Mouse (Mus musculus): Measurements from ENCODE around the gene Srsf3. TPM values are rescaled to one million over a fixed set of nuclear protein-coding genes. Genes with fewer than 3 reads are reported as not detected.

The Srsf3 gene
- total and polyA plus RNA-seq, 3 experiments: 171 to 687 (median 380) TPM

DNA sequence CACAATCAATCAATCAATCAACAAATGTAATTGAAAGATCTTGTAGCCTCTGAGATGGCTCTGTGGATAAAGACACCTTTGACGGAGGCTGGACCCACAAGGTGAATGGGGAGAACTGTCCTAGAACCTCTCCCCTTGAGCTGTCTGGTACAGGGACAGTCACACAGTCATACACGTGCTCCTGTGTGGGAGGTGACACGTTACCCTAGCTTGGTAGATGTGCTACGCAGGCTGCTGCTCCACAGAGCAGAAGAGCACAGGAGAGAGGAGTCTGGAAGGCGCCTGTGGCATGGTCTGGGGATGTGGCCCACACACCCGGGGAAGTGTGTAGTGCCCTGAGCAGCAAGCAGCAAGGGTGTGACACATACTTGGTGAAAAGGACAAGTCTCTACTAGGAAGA lies 22.0 kb downstream of the Srsf3 start:
- Histone ChIP-seq H3K4me3 (replicated peaks in 1 of 3; ENCODE audit: low read depth in 2 of 3, low read length in 2 of 3, poor library complexity in 1 of 3) (no peak overlapping the region), H3K4me2 (ENCODE audit: insufficient read depth, low read depth, poor library complexity, severe bottlenecking) (no peak overlapping the region), H3K27ac (ENCODE audit: insufficient read depth, low read depth) (no peak overlapping the region), H3K79me2 (replicated peaks; ENCODE audit: control insufficient read depth, extremely low read depth, insufficient read depth, poor library complexity, severe bottlenecking) (no peaks in the 10 kb centered on the region), H3K9ac (ENCODE audit: insufficient read depth, low read depth) (no peak overlapping the region), H3K4me1 (ENCODE audit: control insufficient read depth in 1 of 2, insufficient read depth in 2 of 2) (peaks cover 2 to 24% of the 10 kb centered on the region in 2 experiments), H3K9me3 (replicated peaks; ENCODE audit: low read length) (no peaks in the 10 kb centered on the region), H3K27me3 (replicated peaks) (no peaks in the 10 kb centered on the region), H3K36me3 (replicated peaks in 1 of 2; ENCODE audit: control insufficient read depth in 1 of 2, insufficient read depth in 1 of 2, low read length in 1 of 2) (peaks cover 0 to 57% of the 10 kb centered on the region in 2 experiments)
- in situ Hi-C loops (cut with MboI; ENCODE audit: low pct_ligation_motif_present, low pct_unique_long_range_greater_than_20kb, low sequenced_read_pairs) (no loop called here), dilution Hi-C loops (cut with MboI; ENCODE audit: extremely low pct_ligation_motif_present, extremely low pct_unique_long_range_greater_than_20kb, low sequenced_read_pairs) (no loop called here)
- TF ChIP-seq KAT2A (IDR thresholded peaks at IDR 0.05; ENCODE audit: insufficient replicate concordance, low read length) (no peak), CTCF (conservative IDR thresholded peaks at IDR 0.05 in 1 of 2, IDR thresholded peaks at IDR 0.05 in 1 of 2; ENCODE audit: low read depth in 2 of 2, low read length in 2 of 2) (no peak), ETS1 (conservative IDR thresholded peaks at IDR 0.05; ENCODE audit: low read depth, low read length) (no peak), UBTF (IDR thresholded peaks at IDR 0.05; ENCODE audit: low read depth, low read length) (no peak), JUND (conservative IDR thresholded peaks at IDR 0.05; ENCODE audit: low read depth, low read length) (no peak), POLR2A (IDR thresholded peaks at IDR 0.05; ENCODE audit: low read depth, low read length) (no peak), SMC3 (IDR thresholded peaks at IDR 0.05; ENCODE audit: low read depth, low read length) (no peak), TBP (conservative IDR thresholded peaks at IDR 0.05; ENCODE audit: low read depth, low read length) (no peak), NRF1 (IDR thresholded peaks at IDR 0.05; ENCODE audit: low read depth, low read length) (no peak), USF1 (IDR thresholded peaks at IDR 0.05; ENCODE audit: low read depth, low read length) (no peak), MYC (IDR thresholded peaks at IDR 0.05; ENCODE audit: low read depth, low read length) (no peak)
- no peak for DNase-seq (ENCODE audit: extremely low read depth)

DNA sequence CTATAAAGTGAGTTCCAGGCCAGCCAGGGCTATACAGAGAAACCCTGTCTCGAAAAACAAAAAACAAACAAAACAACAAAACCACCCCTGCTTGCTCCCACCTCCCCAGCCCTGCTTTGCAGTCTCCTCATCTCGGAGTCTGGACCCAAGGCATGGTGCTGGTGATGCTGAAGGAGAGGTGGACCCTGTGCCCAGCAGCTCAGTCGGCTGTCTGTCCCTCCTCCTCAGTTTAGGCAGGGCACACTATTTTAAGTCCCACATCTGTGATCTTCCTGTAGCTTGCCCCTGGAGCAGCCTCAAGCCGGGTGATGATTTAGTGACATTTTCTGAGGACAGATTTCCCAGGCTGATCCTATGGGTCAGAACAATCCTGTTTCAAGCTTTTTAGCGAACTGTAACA lies 23.2 kb downstream of the Srsf3 start:
- Histone ChIP-seq H3K36me3 (replicated peaks in 1 of 2; ENCODE audit: control insufficient read depth in 1 of 2, insufficient read depth in 1 of 2, low read length in 1 of 2) (peaks cover 0 to 52% of the 10 kb centered on the region in 2 experiments), H3K79me2 (replicated peaks; ENCODE audit: control insufficient read depth, extremely low read depth, insufficient read depth, poor library complexity, severe bottlenecking) (no peaks in the 10 kb centered on the region), H3K4me3 (replicated peaks in 1 of 3; ENCODE audit: low read depth in 2 of 3, low read length in 2 of 3, poor library complexity in 1 of 3) (no peak overlapping the region), H3K9me3 (replicated peaks; ENCODE audit: low read length) (no peaks in the 10 kb centered on the region), H3K27me3 (replicated peaks) (no peaks in the 10 kb centered on the region), H3K9ac (ENCODE audit: insufficient read depth, low read depth) (no peak overlapping the region), H3K4me1 (ENCODE audit: control insufficient read depth in 1 of 2, insufficient read depth in 2 of 2) (peaks cover 5 to 30% of the 10 kb centered on the region in 2 experiments), H3K4me2 (ENCODE audit: insufficient read depth, low read depth, poor library complexity, severe bottlenecking) (no peak overlapping the region), H3K27ac (ENCODE audit: insufficient read depth, low read depth) (no peak overlapping the region)
- in situ Hi-C loops (cut with MboI; ENCODE audit: low pct_ligation_motif_present, low pct_unique_long_range_greater_than_20kb, low sequenced_read_pairs) (no loop called here), dilution Hi-C loops (cut with MboI; ENCODE audit: extremely low pct_ligation_motif_present, extremely low pct_unique_long_range_greater_than_20kb, low sequenced_read_pairs) (no loop called here)
- no peak for DNase-seq (ENCODE audit: extremely low read depth)
- TF ChIP-seq ETS1 (conservative IDR thresholded peaks at IDR 0.05; ENCODE audit: low read depth, low read length): no peak
- TF ChIP-seq NRF1 (IDR thresholded peaks at IDR 0.05; ENCODE audit: low read depth, low read length): no peak
- no peak for TF ChIP-seq ZMIZ1 (IDR thresholded peaks at IDR 0.05; ENCODE audit: low read depth, low read length)
- TF ChIP-seq E2F4 (IDR thresholded peaks at IDR 0.05; ENCODE audit: insufficient replicate concordance, low read depth, low read length): no peak
- TF ChIP-seq USF1 (IDR thresholded peaks at IDR 0.05; ENCODE audit: low read depth, low read length): no peak
- TF ChIP-seq POLR2A (IDR thresholded peaks at IDR 0.05; ENCODE audit: low read depth, low read length): no peak
- no peak for TF ChIP-seq JUND (conservative IDR thresholded peaks at IDR 0.05; ENCODE audit: low read depth, low read length)
- no peak for TF ChIP-seq RAD21 (IDR thresholded peaks at IDR 0.05; ENCODE audit: low read depth, low read length)
- TF ChIP-seq NELFE (IDR thresholded peaks at IDR 0.05; ENCODE audit: low read depth, low read length): no peak
- no peak for TF ChIP-seq KAT2A (IDR thresholded peaks at IDR 0.05; ENCODE audit: insufficient replicate concordance, low read length)
